Mouse (Mus musculus): ENCODE measurements around the gene Tesc. TPM values are rescaled to one million over a fixed set of nuclear protein-coding genes. Genes with fewer than 3 reads are reported as not detected.

Gene Tesc
- polyA plus RNA-seq (2012; rRNA removed) = 3.6 and 4.1 TPM in 2 replicates

DNA sequence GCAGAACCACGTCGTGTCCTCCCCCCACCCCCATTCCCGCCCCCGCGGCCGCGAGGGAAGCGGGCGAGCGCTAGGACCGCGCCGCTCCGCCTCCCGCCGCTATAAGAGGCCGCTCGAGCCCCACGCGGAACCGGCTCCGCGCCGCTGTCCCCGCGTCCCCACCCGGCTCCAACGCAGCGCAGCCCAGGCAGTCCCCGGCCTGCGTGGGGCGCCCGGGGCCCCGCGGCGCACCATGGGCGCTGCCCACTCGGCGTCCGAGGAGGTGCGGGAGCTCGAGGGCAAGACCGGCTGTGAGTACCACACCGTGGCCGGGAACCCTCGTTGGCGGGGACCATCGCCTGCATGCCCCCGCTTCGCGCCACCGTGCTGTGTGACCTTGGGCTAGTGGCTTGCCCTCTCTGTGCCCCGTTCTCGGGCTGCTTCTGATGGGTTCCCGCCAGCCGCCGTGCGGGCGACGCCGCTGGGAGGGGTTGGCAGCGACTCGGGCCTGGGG is at the start of gene Tesc:
Gene Tesc, plus strand, starts transcription at position 46 of the 493 bp plus-strand sequence.
- no peak for DNase-seq (ENCODE audit: low read depth)

DNA sequence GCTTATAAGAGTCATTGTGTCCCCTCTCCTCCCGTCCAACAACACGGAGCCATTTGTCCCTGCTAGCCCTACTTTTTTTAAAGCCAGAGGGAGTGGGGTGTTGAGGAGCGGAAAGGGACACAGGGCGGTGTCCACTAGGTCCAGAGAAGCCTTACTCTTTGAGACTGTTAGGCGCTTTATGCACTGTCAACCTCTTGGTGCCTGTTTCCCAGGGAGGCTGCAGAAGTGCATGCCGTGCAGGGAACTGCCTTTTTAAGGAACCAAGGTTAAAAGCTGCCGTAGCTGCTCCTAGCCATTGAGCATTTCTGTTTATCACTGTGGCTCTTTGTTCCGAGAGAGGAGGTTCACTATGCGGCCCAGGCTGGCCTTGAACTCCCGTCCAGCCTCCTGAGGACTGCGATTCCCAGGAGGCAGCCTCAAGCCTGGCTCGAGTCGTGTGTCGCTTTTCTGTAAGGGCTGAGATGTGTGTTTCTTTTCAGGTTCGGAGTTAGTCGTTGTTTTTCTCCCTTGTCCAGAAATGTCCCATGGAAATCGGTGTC is 49.3 kb upstream of the Tesc start:
- DNase-seq (ENCODE audit: low read depth) = no peak

DNA sequence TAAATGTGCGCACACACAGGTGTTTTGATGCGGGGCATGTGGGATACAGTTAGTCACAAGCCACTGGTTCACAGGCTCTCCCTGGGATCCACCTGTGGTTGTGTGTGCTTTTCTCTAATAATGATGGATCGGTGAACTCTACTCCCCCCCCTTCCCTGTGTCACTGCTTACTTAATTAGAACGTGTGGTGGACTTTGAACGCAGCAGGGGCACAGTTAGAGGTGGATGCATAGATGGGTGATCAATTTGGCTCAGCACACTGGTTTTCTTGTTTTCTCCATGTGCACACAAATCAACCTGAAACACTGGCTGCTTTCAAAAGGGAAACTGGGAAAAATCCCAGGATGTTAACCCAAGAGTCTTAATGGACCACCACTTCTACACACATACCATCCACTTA is 48.5 kb upstream of the Tesc start:
- no peak for DNase-seq (ENCODE audit: low read depth)

DNA sequence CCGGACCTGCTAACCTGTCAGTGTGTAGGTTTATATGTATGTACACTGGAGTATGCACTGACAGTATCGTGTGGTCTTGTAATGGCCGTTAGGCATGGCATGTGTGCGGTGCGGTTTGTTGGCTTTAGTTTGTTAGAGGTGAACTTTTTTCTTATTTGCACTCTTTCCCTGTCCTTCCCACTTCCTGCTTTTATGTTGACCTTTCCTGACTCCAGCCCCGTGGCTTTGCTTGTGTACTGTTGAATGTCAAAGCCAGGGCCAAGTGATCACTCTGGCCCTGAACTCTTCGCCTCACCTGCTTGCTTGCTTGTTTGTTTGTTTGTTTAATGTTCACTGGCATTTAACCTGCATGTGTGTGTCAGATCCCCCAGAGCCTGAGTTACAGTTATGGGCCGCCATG is 46.6 kb upstream of the Tesc start:
- DNase-seq (ENCODE audit: low read depth) = no peak

DNA sequence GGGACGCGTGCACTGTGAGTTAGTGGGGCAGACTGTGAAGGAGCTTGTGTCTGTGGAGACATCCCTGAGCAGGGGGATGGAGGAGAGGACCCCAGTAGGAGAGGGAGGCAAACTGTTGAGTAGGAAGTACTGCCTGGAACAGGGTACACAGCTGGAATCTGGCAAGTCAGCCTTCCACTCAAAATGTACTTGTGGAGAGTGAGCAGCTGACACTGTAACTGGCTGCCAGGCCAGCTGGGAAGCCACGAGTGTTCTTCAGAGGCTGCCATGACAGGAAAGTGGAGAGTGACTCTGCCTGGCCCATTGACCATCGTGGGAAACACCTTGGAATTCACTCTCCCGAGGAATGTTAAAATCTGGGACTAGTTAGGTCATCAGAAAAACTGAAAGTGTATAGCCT is 45.6 kb upstream of the Tesc start:
- no peak for DNase-seq (ENCODE audit: low read depth)

DNA sequence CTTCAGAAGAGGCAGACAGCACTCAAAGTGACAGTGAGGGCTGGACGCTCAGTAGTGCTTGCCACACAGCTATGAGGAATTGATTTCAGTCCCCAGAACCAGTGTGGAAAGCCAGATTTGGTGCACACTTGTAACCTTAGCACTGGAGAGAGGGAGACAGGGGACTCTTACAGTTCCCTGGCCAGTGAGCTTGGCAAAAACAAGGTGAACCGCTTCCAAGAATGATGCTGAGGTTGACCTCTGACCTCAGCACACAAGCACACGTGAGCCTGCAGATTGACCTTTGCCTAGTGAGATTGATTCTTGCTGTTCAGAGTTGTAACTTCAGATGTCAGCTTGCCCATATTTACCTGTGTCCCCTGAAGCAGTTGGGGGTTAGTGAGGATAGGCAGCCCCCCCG is 41.2 kb upstream of the Tesc start:
- no peak for DNase-seq (ENCODE audit: low read depth)

DNA sequence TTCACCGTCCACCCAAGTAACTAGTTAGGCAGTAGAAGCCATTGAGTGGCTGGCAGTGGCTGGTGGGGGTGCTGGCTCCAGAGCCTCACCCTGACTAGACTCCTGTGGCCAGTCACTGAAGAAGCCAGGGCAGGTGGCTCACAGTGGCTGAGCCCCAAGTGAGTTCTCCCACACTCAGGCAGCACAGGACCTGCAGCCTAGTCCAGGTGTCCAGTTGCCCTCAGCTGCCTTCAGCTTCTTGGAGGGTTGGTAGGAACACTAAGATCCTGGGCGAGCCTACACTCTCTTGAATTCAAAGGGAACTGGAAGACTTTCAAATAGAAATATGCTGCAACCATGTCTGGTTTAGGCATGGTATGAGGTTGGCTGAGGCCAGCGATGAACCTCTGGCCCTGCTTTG is 39.7 kb upstream of the Tesc start:
- DNase-seq (ENCODE audit: low read depth) = no peak

DNA sequence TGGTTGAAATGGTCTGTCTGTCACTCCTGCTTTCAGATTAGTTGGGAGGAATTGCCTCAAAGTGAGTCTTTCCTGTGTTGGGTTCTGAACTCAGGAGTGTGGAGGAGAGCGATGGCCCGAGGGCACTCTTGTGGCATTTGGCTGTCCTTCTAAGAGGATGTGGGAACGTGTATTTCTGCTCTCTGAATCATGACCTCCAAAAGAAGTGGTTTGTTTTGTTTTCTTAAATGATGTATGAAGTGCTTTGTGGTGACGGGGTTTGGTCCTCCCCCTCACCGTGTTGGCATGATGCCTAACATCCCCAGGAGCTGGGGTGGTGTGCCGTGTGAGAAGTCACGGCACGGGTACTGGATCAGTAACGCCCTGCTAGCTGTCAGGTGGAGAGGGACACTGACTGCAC is 39.2 kb upstream of the Tesc start:
- no peak for DNase-seq (ENCODE audit: low read depth)

DNA sequence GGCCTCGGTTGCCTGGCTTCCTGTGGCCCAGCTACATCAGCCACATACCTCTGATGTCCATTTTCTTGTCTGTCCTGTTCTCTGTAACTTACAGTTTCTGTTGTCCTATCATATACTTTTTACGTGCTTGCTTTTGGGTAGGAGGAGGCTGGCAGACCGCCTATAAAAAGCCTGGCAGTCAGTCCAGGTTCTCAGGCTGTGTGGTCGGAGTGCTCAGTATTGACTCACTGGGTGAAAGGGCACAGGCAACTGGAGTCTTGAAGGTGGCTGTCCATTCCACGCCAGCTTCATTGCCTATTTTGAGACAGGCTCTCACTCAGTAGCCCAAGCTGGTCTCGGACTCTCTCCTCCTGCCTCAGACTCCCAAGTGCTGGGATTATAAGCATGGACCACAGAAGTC is 37.8 kb upstream of the Tesc start:
- peak; percentile 63 for DNase-seq (ENCODE audit: low read depth)

DNA sequence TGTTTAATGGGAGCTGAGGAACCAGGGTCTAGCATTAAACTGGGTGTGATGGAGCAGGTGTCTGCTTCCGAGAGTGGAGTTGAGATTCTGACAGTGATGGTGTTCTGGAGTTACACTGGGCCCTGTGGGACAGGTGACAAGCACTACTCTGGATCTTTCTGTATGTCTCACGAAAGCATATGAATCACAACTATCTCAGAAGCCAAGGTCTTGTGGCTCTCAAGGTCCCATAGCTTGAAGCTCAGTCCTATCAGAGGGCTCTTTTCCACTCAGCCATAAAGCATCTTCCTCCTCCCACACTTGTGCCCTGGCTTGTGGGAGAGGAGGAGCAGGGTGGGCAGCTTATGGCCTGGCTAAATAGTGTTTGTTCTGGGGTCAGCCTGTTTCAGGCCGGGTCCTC is 36.6 kb upstream of the Tesc start:
- no peak for DNase-seq (ENCODE audit: low read depth)

DNA sequence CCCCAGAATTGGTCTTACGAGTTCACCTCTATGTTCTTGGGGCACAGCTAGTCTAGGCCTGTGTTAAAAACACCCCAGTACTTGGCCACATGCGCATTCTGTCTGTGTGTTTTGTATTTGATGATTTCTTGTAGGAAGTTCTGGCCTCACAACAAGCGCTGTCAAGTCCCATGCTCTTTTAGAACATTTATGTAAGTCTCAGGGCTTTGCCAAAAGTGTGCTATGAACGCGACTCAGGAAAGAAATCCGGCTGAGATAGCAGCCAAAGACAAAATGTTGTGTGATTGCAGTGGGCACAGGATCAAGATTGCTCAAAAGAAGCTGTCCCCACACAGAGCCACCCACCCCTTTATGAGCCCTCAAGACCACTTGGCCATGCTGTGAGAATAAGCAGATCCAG is 34.0 kb upstream of the Tesc start:
- no peak for DNase-seq (ENCODE audit: low read depth)

DNA sequence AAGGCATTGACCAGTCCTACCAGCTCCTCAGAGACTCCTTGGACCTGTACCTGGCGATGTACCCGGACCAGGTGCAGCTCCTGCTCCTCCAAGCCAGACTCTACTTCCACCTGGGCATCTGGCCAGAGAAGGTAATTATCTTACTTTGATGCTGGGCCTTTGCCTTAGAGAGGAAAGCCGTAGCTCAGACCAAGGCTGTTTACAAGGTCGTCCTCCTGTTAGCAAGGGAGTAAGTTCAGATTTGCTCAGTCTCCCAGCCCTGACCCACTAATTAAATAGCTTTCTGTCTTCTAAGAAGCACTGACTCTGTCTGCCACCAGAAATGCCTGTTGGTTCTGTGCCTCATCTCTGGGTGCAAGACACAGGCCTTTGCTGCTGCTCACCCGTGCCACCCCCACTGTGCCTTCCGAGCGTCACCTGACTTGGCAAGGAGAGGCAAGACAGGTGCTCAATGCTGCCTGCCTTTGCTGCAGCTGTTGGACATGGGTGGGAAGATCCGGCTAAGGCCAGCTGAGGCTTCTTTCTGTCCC is 32.1 kb upstream of the Tesc start:
- no peak for DNase-seq (ENCODE audit: low read depth)

DNA sequence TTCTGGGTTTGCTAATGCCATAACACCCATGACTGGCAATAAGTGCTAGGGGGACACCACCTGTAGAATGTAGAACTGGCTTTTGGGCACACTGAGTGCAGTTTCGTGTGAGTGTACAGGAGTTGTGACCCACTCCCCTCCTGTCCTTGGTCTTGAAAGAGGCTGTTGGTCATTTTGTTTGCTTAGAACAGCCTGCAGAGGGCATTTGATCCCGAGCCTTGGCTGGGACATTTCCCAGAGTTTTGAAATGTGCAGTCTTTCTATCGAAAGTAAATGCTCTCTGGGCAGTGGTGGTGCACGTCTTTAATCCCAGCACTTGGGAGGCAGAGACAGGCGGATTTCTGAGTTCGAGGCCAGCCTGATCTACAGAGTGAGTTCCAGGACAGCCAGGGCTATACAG is 31.6 kb upstream of the Tesc start:
- DNase-seq (ENCODE audit: low read depth) = no peak

DNA sequence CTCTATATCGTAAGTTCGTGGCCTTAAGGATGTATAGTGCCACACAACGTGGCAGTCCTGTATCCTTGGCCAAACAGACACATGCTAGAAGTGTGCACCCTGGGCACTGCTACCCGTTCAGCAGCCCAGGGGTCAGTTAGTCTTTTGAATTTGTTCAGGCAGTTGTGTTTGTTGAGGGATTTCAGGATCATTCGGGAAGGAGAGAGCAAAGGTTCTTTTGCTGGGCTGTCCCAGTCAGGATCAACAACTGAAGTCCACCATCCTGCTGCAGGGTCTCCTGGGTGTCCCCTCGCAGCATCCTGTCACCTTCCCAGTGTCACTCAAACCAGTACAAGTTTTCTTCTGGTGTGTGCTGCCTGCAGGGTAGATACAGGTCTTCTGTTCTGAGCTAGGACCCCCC is 31.0 kb upstream of the Tesc start:
- DNase-seq (ENCODE audit: low read depth) = no peak

DNA sequence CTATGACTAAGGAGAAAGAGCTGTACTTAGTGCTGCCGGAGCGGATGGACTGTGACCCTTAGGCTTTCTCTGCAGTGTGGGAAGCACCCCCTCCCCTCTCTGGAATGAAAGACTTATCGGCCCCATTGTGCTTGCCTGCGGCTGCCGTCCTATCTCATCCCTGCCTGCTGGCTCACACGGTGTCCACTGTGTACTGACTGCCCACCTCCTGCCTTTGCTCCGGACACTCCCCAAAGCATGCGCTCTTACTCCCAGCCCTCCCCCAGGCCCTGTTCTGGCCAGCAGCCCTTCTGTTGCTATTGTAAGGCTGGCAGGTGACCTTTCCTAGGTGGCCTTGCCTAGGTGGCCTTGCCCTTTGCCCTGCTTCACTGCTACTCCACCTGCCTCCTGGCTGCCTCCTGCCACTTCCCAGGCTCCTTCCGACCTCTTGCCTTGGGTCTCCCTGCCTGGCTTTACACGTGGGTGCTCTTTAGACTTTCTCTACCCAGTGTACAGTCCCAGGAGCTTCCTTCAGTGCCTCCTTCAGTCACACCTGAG is 30.0 kb upstream of the Tesc start:
- no peak for DNase-seq (ENCODE audit: low read depth)

DNA sequence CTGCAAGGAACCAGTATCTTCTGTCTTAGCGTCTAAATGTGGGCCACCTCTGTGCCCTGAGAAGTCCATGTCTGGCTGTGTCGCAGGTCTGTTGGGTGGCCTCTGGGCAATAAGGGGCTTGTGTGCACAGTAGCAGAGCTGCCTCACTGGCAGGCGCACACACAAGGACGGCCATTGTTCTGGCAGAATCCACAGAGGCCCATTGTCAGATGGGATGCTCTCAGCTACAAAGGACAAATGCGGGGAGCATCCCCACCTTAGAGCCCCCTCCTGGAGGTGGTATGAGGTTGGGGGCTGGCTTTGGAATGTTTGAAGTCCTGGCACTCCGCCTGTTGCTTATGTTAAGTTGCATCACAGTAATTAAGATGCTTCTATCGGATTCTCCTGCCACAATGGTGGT is 28.5 kb upstream of the Tesc start:
- DNase-seq (ENCODE audit: low read depth) = no peak

DNA sequence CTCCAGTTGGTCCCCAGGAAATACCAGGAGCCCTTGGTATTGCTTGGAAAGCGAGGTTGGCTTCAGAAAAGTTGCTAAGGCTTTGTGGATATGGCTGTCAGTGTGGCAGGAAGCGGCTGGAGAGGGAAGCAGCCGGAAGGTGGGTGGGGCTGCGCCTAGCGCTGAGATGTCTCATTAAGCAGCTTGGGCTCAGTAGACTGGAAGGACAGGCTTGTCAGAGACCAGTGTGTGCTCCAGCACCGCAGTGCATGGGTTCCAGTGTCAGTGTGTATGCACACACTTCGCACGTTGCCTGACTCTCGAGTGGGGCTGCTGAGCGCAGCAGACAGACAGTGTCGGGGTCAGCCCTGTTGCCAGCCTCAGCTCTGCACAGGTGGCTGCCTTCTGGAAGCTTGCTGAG is 28.0 kb upstream of the Tesc start:
- DNase-seq (ENCODE audit: low read depth) = no peak

DNA sequence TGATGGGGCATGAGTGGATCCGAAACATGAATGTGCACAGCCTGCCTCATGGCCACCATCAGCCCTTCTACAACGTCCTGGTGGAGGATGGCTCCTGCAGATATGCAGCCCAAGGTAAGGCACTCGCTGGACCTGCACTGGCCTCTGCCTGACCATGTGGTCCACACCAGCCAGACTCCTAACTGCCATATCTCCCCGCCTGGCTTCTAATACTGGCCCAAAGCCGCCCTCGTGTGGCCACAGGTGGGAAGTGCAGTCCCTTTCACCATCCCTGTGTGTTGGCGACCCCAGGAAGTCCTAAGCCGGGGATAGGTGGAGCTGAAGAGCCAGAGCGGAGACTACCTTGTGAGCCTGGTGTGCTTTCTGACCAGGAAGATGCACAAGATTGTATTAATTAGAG is 25.5 kb upstream of the Tesc start:
- DNase-seq (ENCODE audit: low read depth) = no peak

DNA sequence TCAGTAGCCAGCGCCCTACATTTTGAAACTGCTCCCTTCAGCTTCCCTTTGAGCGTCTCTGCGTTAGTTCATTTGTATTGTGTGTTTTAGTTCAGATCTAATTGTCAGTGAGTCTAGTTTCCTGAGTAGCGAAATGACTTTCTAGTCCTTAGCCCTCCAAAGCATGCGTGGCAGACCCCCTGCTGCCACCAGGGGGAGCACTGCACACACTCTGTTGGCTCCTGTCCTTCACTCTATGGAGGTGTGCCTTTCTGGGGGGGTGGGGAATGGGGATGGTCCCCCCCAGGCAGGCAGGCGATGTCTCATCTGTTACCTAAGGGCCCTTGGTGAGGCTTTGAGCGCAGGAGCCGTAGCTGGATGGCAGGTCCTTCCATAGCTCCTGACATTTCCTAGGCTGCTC is 22.9 kb upstream of the Tesc start:
- no peak for DNase-seq (ENCODE audit: low read depth)

DNA sequence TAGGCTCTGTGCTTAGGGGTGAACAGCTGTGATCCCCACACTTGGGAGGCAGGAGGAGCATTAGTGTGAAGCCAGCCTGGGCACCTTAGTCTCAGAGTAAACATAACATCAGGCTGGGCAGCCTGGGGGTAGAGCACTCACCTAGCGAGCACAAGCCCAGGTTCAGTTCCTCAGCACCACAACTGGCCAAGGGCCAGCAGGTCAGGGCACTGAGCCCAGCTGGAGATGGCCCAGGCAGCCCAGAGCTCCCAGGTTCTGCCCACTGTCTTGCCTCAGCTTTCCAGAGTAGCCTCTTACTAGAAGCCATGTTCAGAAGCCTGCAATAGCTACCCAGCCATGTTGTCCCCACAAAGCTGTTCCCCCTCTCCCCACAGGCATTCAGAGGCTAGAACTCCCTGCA is 21.8 kb upstream of the Tesc start:
- DNase-seq (ENCODE audit: low read depth) = no peak

DNA sequence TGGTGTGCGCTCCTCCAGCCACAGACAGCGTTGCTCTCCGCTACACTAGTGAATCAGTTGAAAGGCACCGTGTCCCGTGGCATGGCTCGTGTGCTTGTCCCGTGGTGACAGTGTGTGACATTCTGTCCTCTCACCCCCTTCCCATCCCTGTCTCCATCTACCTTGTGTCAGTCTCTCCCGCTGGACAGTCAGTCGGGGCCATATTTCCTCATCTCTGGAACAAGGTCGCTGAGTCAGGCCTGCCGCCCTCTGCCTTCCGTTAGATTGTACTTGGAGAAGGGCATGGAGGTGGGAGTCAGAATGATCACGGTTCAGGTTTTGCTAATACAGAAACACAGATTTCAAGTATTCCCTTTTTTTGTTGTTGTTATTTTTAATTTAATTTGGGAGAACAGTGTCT is 19.2 kb upstream of the Tesc start:
- no peak for DNase-seq (ENCODE audit: low read depth)

DNA sequence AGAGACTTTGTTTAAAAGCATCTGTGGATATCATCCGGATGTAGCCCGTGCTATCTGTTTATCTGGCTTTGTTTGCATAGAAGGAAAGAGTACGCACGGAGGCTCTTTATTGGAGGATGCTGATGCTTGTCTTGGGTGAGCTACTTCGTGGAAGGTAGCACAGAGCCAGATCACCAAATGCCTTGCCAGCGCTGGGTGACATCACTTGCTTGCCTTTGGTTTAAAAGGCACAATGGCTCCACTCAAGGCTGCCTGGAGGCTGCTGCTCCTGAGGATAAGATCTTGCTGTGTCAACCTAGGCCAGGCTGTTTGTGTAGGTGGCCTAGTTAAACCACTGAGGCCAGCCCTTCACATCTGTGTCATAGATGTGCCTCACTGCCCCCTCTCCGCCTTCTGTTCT is 16.7 kb upstream of the Tesc start:
- DNase-seq (ENCODE audit: low read depth) = no peak

DNA sequence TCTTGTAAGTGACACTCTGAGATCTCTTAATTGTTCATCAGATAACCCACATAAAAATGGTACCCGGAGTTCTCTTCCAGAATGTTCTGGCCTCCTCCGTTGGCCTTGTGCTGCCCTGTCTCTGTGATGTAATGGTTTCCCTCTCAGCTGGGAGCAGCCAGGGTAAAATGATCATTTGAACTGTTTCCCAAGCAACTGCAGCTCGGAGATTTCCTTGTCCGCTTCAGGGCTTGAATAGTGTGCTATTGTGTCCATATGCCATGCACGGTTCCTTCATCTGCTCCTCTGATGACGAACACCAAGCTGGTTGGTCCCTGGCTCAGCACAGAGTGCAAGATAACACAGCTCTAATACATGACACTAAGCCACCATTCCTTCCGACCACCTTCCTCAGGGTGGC is 15.7 kb upstream of the Tesc start:
- no peak for DNase-seq (ENCODE audit: low read depth)

DNA sequence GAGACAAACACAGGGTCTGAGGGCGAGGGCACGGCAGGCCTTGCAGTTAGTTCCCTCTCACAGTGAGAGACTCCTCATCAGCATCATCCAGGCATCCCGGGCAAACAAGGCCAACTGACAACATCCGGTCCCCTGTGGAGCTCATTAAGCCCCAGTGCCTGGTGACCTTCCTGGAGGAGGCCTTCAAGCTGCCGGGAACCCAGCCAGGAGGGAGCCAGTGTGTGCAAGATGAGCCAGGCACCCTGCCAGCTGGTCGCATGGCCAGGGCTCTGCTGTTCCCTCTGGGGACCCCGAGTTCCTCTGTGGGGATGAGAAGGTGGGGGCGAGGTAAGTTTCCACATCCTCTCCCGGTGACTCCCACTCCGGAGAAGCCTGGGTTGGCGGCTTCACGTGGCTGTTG is 12.5 kb upstream of the Tesc start:
- DNase-seq (ENCODE audit: low read depth) = no peak
